Mouse (Mus musculus) urinary bladder, postnatal 10 days (tissue): ENCODE data around the gene 4930407I10Rik.

Experiments
- DNase-seq: peaks from one replicate; pipeline ENCODE4 v3.0.0; 2022; ENCODE audit warnings: low spot score

The 4930407I10Rik gene

DNA sequence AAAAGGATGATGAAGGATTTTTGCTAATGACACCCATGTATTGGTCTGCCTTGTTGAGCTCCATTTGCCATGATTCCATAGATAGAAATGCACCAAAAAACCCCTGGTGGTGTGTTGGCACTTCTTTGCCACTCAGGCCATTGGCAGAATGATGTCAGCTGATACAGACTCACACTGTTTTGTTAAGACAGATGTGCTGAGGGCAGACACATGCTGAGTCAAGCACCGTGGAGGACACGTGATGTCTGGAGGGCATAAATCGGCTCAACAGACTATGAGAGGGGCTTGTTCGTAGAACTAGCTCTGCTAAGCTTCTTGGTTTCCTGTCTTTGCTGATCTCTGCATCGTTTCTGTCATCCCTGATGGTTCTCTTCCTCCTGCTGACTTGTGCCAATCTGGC is 6.4 kb upstream of the 4930407I10Rik start:
- no peak for DNase-seq

DNA sequence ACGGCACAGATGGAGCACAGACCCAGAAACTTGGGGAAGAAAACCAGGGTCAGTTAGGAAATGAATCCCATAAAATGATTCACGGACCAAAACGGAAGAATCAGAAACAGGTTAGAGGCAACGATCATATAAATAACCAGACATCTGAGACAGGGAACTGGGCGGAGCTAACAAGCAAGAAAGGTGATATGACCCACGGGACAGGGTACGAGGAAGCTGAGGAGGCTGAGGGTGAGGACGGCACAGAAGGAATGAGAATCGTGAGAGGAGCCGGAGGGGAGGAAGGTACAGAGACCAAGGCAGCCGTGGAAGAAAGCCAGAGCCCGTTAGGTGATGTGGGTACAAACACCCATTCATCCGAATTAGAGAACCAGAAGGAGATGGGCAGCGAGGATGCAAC is 5.0 kb downstream of the 4930407I10Rik start:
- no peak for DNase-seq

DNA sequence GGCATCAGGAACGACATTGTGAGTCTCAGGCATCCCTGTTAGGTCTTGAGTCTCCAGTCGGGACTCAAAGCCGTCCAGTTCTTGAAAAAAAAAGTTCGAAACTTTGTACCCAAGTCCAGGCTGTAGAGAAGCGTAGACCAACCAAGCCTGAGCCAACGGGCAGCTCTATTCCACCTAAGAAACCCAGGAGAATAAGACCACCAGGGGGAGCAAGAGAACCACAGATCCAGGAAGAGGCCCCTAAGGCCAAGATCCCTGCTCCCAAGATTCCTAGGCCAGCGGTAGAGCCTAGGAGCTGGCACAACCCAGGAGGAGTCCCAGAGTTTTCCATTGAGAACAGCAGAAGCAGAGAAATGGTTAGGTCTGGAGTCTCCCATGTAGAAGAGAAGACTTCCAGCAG is 6.6 kb downstream of the 4930407I10Rik start:
- no peak for DNase-seq

DNA sequence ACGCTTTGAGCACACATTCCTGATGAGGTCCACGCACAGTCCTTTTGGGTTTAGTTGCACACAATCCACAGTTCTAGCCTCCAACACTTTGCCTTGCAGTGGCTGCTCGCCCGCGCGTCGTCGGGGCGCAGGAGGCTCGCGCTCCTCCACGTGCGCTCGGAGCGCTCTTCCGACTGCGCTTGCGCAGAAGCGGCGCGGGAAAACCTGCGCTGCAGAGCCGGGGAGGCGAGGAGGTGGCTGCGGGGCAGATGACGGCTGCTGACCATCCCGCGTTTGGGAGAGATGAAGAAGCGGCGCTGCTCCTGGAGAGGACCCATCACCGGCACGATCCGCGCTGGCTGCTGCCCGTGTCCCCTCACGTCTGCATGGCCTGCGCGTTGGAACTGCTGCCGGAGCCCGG is 10.9 kb downstream of the 4930407I10Rik start, which contains the start of gene Mei1:
TSS of gene Mei1 (plus strand) at position 99 of the 400 bp plus-strand sequence.
- DNase-seq = no peak

DNA sequence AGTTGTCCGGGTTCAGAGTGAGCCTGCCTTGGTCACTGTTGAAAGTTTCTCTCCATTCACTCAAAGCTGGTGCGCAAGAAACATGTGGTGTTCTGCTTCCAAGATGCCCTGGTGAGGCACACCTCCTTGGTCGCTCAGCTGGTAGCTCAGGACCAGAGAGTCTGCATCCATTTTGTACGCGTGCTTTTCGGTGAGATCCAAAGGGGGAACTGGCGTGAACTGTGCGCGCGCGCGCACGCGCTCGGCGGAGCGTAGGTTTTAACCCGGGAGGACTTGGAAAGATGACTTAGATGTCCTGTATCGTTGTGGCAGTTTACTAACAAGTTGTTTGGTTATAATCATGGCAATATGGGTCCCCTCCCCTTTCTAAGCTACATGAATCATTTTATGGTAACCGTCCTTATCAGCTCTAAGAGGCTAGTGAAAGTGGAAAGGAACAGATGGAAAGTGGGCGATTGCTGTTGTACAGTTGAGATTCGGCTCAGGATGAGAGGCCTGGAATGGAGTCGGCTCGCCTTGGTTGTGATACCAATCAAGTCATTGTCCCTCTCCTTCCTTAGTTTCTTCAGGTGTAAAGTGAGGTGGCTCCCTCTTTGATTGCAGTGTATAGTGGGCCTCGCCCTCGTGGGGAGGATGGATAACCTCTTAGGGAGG is 13.0 kb downstream of the 4930407I10Rik start:
- DNase-seq = no peak

DNA sequence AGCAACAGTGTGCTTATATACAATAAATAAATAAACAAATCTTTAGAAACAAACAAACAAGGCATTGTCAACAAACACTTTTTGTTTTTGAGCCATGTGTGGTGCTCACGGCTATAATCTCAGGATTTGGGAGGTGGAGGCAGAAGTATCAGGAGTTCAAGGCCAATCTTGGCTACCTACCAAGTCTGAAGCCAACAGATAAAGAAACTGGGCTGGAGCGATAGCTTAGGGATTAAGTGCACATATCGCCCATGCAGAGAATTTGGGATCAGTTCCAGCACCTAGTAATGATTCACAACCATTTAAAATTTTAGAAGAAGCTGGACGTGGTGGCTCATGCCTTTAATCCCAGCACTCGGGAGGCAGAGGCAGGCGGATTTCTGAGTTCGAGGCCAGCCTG is 14.5 kb downstream of the 4930407I10Rik start:
- no peak for DNase-seq

DNA sequence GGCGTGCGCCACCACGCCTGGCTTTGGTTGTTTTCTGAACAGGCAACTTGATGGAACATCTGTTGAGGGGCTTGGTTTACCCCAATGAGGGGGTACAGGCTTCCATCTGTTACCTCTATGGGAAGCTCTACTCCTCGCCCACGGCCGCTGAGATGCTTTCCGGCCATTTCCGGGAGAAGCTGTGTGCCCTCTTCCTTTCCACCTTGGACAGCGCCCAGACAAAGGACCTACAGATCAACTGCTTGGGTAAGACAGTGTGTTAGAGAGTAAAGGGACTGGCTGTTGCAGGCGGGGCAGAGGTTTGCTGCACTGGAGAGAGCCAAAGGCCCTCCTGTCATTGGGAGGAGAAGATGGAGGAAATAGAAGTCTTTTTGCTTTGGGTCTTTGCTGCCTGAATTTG is 20.9 kb downstream of the 4930407I10Rik start:
- no peak for DNase-seq

DNA sequence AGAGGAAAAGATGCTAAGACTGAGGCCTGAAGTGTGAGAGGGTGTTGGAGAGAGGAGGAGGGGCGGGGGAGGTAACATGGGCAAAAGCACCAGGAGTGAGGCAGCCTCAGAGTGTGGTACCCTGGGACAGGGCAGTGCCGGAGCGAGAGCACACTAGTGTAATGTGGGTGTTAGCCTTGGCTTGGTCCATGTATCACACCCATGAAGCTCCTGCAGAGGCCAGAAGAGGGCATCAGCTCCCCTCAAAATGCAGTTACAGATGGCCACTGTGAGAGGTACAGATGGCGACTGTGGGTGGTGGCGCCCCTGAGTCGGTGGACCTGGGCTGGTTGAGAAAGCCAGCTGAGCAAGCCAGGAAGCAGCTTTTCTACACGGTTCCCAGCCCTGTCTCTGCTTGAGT is 22.2 kb downstream of the 4930407I10Rik start:
- no peak for DNase-seq

DNA sequence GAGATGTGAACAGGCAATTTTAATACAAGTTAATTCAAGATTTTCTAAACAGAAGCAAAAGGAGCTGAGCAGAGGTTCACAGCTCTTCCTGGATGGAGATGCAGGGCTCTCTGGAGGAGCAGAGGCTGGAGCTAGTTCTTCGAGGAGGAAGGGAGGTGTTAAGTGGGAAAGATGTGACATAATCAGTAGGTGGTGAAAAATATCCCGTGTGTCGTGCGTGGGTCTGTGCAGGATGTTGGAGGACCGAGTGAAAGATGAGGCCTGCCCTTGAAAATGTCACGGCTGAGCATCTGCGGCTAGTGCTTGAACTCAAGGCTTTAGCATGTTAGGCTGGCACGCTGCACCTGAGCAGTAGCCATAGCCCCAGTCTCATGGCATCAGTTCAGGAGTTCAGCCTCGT is 26.7 kb downstream of the 4930407I10Rik start:
- no peak for DNase-seq

DNA sequence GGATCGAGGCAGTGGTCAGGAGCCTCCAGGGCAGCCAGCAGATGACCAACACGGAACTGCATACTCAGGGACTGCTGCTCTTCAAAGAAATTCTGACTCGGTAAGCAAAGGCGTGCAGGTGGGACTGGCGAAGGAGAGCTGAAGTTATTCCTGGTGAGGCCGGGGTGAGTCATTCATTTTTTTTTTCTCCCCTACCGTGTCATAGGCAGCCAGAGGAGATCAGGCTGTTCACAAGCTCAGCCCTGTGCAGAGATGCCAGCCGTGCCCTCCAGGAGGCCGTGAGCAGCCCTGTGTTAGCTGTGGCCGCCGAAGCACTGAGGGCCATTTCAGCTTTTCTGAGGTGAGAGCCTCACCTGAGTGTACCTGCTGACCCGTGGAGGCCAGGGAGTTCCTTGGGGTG is 27.2 kb downstream of the 4930407I10Rik start:
- no peak for DNase-seq

DNA sequence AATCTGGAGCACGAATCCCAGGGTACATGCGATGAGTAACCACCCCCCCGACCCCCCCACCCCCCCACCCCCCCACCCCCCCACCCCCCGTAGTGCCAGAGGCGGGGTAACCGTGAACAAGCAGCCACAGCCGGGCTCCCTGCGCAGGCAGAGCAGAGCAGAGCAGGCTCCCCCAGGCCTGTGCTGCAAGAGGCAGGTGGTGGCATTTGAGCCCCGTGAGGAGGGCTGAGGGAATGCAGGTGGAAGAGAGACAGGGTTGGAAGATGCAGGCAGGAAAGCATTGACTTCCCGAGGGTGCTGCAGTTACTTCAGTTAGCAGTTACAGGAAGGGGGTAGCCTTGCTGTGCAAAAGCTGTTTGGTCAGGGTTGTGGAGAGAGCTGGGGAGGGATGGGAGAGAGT is 28.3 kb downstream of the 4930407I10Rik start:
- DNase-seq = no peak

DNA sequence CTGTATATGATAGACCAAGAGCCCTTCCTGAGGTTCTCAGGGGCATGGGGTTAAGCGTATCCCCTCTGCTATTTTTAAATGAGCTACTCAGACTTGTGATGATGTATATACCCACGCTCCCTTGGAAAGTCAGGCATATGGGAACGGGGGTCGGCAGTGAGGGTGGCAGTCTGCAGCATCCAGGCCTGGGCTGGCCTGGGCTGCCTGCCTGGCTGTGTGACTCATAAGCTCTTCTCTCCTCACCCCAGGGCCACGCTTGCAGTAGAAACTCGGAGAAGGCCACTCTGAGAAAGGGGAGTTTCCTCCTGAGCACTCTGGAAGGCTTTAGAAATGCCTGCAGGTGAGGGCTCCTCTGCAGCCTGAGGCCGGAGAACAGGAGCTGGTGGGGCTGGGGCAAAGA is 32.1 kb downstream of the 4930407I10Rik start:
- no peak for DNase-seq

DNA sequence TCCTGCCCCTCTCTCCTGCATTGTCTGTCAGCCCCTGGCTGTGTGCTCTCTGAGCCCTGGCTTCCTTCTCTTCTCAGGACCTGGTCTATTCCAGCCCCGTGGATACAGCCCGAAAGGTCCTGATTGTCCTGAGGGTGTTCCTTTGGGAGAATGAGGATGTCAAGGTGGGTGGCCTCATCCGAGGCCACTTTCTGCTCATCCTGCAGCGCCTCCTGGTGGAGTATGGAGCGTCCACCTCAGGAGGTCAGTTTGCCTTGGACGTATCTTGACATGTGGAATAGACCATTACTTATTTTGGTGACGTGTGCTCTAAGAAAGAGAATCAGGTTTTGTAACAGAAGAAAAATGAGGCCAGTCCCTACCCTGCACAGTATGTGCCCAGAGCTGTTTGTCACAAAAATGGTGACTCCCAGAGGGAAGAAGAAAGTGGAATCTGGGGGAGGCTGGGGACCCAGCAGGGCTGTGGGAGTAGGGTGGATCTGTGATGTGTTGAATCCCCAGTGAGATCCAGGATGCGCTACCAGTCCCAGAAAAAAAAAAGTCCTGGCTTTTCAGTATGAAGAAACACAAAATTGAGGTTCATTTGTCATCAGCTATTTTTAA is 48.1 kb downstream of the 4930407I10Rik start:
- no peak for DNase-seq
